Mouse (Mus musculus): ENCODE measurements around the gene Tprn.

Gene Tprn

GRCm38 (mm10) chr2:25262291-25262767 is at the start of gene Tprn:
Gene Tprn, plus strand, starts transcription at chr2:25262618.
- DNase-seq (ENCODE audit: low spot score in 2 of 2) = peak; percentile 89 to 93

- DNase-seq (ENCODE audit: low spot score in 2 of 2) = no peak
These were observed 49.1 kb upstream of the Tprn start for GRCm38 (mm10) chr2:25213266-25213865.

- no peak for DNase-seq (ENCODE audit: low spot score in 2 of 2)
These were observed 48.0 kb upstream of the Tprn start, which contains the start of gene Stpg3 for GRCm38 (mm10) chr2:25214444-25214843. Gene Stpg3, minus strand, starts transcription at chr2:25214637.

- DNase-seq (ENCODE audit: low spot score in 2 of 2) = no peak
These were observed 44.8 kb upstream of the Tprn start for GRCm38 (mm10) chr2:25217666-25218065.

- no peak for DNase-seq (ENCODE audit: low spot score in 2 of 2)
These were observed 44.0 kb upstream of the Tprn start, which contains the start of gene Fam166a for GRCm38 (mm10) chr2:25218445-25218844. Gene Fam166a, plus strand, starts transcription at chr2:25218745.

GRCm38 (mm10) chr2:25221331-25221772 is 41.1 kb upstream of the Tprn start:
- no peak for DNase-seq (ENCODE audit: low spot score in 2 of 2)

GRCm38 (mm10) chr2:25223681-25224491 is 38.5 kb upstream of the Tprn start:
- DNase-seq (ENCODE audit: low spot score in 2 of 2) = peak in 1 of 2 experiments; percentile 47

GRCm38 (mm10) chr2:25224492-25224765 is 38.0 kb upstream of the Tprn start, which contains the start of gene Tubb4b:
Gene Tubb4b, minus strand, starts transcription at chr2:25224702.
- DNase-seq (ENCODE audit: low spot score in 2 of 2) = no peak

GRCm38 (mm10) chr2:25224766-25225752 is 37.4 kb upstream of the Tprn start:
- peak; percentile 99 to 100 for DNase-seq (ENCODE audit: low spot score in 2 of 2)

- DNase-seq (ENCODE audit: low spot score in 2 of 2) = no peak
These were observed 36.5 kb upstream of the Tprn start for GRCm38 (mm10) chr2:25225811-25226379.

- peak; percentile 40 to 52 for DNase-seq (ENCODE audit: low spot score in 2 of 2)
These were observed 35.6 kb upstream of the Tprn start for GRCm38 (mm10) chr2:25226864-25227263.

GRCm38 (mm10) chr2:25227406-25227805 is 35.0 kb upstream of the Tprn start:
- DNase-seq (ENCODE audit: low spot score in 2 of 2) = no peak

- peak; percentile 64 to 77 for DNase-seq (ENCODE audit: low spot score in 2 of 2)
These were observed 34.0 kb upstream of the Tprn start for GRCm38 (mm10) chr2:25228431-25228889.

GRCm38 (mm10) chr2:25228995-25229530 is 33.4 kb upstream of the Tprn start:
- no peak for DNase-seq (ENCODE audit: low spot score in 2 of 2)

GRCm38 (mm10) chr2:25229582-25229981 is 32.8 kb upstream of the Tprn start:
- no peak for DNase-seq (ENCODE audit: low spot score in 2 of 2)

GRCm38 (mm10) chr2:25230581-25230980 is 31.8 kb upstream of the Tprn start:
- DNase-seq (ENCODE audit: low spot score in 2 of 2) = no peak

GRCm38 (mm10) chr2:25231038-25231437 is 31.4 kb upstream of the Tprn start:
- no peak for DNase-seq (ENCODE audit: low spot score in 2 of 2)

- DNase-seq (ENCODE audit: low spot score in 2 of 2) = no peak
These were observed 29.0 kb upstream of the Tprn start for GRCm38 (mm10) chr2:25233421-25233820.

- DNase-seq (ENCODE audit: low spot score in 2 of 2) = no peak
These were observed 28.4 kb upstream of the Tprn start, which contains the start of gene Slc34a3 for GRCm38 (mm10) chr2:25234050-25234449. Gene Slc34a3, minus strand, starts transcription at chr2:25234364.

- DNase-seq (ENCODE audit: low spot score in 2 of 2) = no peak
These were observed 27.7 kb upstream of the Tprn start for GRCm38 (mm10) chr2:25234551-25235220.

Data from frontal cortex, postnatal 14 days (tissue).